Mouse (Mus musculus): Measurements from ENCODE around the gene Foxo3.

Foxo3 gene

GRCm38 (mm10) chr10:42225184-42225935, 51.2 kb downstream of the Foxo3 start:
- DNase-seq (ENCODE audit: low read depth), result no peak

DNA sequence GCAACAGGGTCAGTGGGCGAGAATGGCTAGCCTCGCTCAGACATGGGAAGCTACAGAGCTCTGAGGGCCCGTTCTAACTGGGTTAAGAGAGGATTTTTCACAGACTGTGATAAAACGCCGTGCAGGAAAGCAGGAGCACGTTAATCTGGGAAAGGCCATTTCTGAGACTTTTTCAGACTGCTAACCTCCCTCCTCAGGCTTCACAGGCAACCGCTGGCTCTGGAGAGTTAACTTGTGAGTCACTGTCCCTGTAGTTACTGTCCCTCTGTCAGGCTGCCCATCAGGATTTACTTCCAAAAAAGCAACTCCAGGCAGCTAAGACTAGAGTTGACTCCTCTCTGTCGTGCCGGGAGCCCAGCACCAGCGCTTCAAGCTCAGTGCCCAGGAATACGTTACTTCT, 54.6 kb downstream of the Foxo3 start:
- no peak for DNase-seq (ENCODE audit: low read depth)

GRCm38 (mm10) chr10:42221136-42221891, 55.2 kb downstream of the Foxo3 start:
- DNase-seq (ENCODE audit: low read depth), result no peak

- peak; percentile 38 for DNase-seq (ENCODE audit: low read depth)
Measured at GRCm38 (mm10) chr10:42220418-42220952, 56.1 kb downstream of the Foxo3 start.

GRCm38 (mm10) chr10:42211407-42211806, 65.1 kb downstream of the Foxo3 start:
- DNase-seq (ENCODE audit: low read depth), result no peak

GRCm38 (mm10) chr10:42210641-42211040, 65.9 kb downstream of the Foxo3 start:
- no peak for DNase-seq (ENCODE audit: low read depth)

- no peak for DNase-seq (ENCODE audit: low read depth)
Measured at GRCm38 (mm10) chr10:42209809-42210208, 66.7 kb downstream of the Foxo3 start.

DNA sequence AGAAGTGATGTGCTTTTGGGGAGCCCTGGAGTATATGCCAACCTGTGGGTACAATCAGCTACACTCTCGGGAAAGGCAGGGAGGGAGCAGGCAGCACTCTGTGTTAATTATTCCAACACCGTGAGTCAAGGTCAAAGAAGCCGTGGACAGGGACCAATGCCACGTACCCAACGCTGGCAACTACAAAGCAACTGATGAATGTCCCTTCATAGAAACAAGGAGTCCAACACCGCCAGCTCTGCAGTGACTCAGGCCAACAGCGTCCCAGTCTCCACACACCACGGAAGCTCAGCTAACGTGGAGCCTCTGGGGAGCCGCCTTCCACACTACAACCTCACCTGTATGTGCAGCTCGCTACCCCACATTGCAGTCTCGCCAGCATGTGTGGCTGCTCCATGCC, 68.9 kb downstream of the Foxo3 start:
- DNase-seq (ENCODE audit: low read depth), result no peak

- DNase-seq (ENCODE audit: low read depth), result no peak
Measured at GRCm38 (mm10) chr10:42204768-42205412, 71.7 kb downstream of the Foxo3 start.

DNA sequence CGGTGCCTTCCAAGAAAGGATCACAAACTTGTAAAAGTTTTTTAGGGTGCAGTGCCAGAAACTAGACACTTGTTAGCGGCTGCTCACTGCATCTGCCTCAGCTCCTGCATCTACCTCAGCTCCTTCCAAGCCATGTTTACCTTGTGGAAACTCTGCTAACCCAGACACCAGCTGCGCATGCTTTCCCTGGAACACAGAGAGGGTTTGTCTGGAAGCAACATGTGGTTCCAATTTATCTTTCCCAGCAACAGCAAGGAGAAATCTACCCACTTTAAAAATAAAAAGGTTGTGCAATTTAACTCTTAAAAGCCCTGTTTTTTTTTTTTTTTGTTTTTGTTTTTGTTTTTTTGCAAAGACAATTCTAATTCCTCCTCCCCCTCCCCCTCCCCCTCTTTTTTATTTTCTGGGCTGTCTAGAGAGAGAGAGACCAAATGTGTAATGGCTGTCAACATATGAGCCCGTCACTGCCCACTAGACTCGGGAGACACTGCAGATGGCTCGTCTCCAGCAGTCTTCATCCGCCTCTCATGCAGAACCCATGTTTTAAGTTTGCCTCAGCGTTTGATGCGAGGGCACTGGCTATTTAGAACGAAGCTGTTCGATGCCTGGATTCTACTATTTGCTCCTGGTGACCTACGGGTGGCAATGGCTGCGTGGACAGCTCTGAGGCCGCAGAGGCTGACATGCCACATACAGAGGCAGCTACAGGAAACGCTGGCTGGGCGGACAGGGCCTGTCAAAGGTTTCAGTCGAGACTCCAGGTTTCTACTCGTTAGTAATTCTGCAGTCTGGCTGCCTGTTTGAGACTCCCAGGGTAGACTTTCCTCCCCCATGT, 73.0 kb downstream of the Foxo3 start:
- no peak for DNase-seq (ENCODE audit: low read depth)

DNA sequence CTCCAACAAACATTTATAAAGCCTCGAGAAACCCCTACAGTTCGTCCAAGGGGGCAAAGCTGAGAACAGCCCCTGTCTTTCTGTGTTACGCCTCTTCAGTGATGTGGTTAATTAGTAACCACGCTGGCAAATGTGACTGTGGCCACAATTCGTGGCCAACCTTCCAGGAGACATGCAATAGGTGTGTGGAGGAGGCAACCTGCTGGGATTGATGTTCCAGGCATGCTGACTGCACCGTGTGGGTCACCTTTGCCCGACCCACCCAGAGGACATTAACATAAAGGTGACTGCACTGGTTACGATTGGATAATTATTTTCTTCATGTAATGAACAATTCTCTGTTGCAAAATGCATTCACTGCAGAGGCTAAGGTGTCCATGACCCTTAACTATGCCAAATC, 74.0 kb downstream of the Foxo3 start:
- no peak for DNase-seq (ENCODE audit: low read depth)

- DNase-seq (ENCODE audit: low read depth), result no peak
Measured at GRCm38 (mm10) chr10:42199472-42199871, 77.1 kb downstream of the Foxo3 start.

DNA sequence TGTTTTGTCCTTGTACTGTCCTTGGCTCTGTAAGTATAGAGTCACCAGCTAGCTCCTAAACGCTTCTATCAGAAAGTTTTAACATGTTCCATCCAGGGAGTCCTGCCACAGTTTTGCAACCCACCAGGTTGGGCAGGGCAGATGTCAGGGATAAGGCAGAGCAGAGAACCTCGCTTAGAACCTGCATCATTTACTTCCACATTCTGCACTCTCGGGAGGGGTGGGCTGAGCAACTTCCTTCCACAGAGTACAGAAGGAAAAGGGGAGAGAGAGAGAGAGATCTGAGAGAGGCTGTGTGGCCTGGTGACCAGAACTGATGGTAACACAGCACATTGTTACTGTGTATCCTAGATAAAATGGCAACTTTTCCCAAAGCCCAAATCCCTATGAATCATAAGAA, 77.9 kb downstream of the Foxo3 start:
- DNase-seq (ENCODE audit: low read depth), result no peak

DNA sequence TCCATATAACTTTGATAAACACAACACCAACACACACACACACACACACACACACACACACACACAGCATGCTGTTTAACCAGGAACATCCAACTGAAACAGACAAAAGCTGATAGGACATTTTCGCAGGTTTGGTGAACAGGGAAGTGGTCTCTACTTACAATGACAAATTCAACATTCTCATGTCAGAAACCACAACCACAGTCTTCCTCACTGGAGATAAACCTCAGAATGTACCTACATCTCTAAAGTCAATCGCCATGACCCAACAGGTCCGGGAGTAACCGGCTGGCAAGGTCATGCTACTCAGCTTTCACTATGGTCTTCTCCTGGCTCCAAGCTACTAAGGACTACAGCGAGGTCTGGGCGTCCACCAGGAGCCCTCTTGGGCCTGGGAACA, 81.8 kb downstream of the Foxo3 start:
- DNase-seq (ENCODE audit: low read depth), result no peak

GRCm38 (mm10) chr10:42193981-42194380, 82.6 kb downstream of the Foxo3 start:
- no peak for DNase-seq (ENCODE audit: low read depth)

GRCm38 (mm10) chr10:42192951-42193350, 83.6 kb downstream of the Foxo3 start:
- no peak for DNase-seq (ENCODE audit: low read depth)

DNA sequence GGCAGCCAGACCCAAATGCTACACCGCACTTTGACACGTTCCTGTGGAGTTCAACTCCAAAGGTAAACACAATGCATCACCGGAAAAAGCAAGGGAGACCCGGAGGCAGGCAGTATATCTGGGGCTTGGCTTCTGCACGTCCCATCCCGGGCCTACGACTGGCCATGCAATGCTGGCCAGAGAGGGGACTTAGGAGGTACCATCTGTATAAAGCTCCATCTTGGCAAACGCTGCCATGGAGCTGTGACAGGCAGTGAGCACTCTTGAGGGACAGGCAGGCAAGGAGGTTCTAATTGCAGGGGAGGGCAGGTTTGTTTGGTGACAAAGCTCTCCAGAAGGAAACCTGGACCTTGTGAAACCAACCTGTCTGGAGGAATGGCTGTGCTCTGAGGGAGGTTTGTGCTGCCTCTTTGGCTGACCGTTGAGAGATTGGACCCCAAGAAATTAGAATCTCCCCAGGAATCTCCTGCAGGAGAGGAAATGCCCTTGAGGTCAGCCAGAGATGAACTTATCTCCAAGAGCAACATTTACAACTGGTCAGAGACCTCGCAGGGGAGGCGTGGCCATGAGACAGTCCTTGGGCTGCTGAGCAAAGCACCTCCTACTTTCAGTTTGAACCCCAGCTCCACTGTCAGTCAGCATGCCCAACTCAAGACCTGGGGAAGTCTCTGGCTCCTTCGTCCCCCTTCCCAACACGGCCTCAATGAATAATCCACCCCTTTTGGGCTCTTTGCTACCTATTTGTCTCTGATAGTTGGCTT, 86.7 kb downstream of the Foxo3 start:
- DNase-seq (ENCODE audit: low read depth), result no peak

DNA sequence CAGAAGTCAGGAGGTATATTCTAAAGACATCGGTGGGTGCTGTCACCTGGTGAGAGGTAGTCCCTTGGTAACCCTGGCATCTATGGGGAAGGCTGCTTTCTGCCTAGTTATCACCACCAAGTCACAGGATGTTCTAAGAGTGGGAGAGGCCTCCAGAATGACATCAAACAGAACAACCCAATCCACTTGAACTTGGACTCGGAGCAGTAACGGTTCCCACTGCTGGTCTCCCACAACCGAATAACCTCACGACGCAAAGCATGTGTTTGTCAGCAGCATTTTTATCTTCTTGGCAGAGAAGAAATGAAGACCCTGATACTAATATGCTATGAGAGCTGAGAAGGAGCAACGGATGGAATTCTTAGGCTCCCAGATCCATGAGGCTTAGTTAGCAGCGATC, 87.5 kb downstream of the Foxo3 start:
- DNase-seq (ENCODE audit: low read depth), result no peak

GRCm38 (mm10) chr10:42188091-42188490, 88.5 kb downstream of the Foxo3 start:
- no peak for DNase-seq (ENCODE audit: low read depth)

DNA sequence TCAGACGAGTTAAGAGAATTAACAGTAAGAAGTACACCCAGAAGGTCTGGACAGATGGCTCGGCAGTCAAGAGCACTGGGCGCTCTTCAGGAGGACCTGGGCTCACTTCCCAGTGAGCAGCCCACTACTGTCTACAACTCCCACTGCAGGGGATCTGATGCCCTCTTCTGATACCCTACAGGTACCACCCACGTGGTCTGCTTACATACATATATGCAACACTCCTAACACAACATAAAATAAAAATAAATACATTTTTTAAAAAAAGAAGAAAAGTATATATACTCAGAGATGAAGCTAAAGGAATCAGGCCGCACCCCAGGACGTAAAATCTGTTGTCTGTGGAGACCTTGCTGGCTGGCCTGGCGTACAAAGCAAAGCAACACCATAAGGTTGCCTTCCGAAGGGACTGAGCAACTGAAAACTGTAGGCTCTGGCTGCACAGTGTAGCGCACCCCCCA, 89.6 kb downstream of the Foxo3 start:
- no peak for DNase-seq (ENCODE audit: low read depth)

DNA sequence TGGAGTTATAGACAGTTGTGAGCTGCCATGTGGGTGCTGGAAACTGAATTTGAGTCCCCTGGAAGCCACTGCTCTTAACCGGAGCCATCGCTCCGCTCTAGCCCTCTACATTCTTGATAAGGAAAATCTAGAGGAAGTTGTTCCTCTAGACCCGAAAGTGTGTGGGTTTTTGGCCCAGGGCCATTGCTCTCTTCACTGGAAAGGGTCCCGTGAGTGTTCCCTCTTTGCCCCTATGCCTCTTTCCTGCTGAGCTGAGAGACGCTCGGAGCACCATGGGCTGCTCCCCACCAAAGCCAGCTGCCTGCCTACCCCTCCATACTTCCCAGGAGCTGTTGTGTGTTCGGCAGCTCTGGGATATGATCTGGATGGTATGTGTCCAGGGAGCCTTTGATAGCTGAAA, 96.2 kb downstream of the Foxo3 start:
- no peak for DNase-seq (ENCODE audit: low read depth)

All from c-Kit-positive CD71-negative TER-119-negative erythroid progenitor cells, embryonic 14.5 days (primary cell).